Mouse (Mus musculus): ENCODE measurements around the gene Atp5j. TPM values are rescaled to one million over a fixed set of nuclear protein-coding genes. Genes with fewer than 3 reads are reported as not detected.
A peak's percentile ranks its signal among the peaks of the same experiment; 100 is the strongest.

The Atp5j gene
- total RNA-seq (2021): 100 to 1,000 TPM; 351 to 367 TPM
- long read RNA-seq, experiment 1, transcript Atp5j-202 (6 exons, 742 nt): minor isoform, 5 of 341 reads
- long read RNA-seq, experiment 1, transcript Atp5j-201 (5 exons, 809 nt): major isoform, 44 of 341 reads
- long read RNA-seq, experiment 1, partial matches to known transcripts: 257 of 341 reads
- long read RNA-seq, experiment 1, other reads (novel, unspliced or antisense): 30 of 341 reads
- long read RNA-seq, experiment 2, transcript Atp5j-201 (5 exons, 809 nt): major isoform, 32 of 240 reads
- long read RNA-seq, experiment 2, transcript Atp5j-202 (6 exons, 742 nt): minor isoform, 6 of 240 reads
- long read RNA-seq, experiment 2, partial matches to known transcripts: 161 of 240 reads
- long read RNA-seq, experiment 2, other reads (novel, unspliced or antisense): 36 of 240 reads

DNA sequence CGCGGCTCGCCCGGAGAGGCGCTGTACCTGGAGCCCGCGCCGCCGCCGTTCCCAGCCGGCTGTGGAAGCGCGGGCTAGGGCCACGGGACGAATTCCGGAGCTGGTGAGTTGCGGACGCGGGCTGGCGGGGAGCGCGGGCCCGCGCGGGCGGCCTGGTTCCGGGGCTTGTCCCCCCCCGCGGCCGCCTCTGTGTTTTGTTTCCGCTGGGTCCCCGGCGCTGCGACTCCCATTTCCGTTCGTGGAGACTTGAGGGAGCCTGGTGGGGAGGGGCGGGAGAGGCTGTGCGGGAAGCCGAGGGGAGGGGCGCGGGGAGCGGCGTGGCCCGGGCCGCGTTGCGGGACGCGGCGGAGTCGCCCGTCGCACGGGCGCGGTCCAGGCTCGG lies at the start of gene Atp5j:
Atp5j (minus strand) TSS at position 185 of the 382 bp plus-strand sequence.
- intact Hi-C loops (cut with DNase I): no loop called here
- DNase-seq (ENCODE audit: low spot score in 2 of 2): peak; percentile 79 to 86

GRCm38 (mm10) chr16:84884572-84884971 lies 49.1 kb upstream of the Atp5j start:
- DNase-seq (ENCODE audit: low spot score in 2 of 2): no peak
- intact Hi-C loops (cut with DNase I): no loop called here

DNA sequence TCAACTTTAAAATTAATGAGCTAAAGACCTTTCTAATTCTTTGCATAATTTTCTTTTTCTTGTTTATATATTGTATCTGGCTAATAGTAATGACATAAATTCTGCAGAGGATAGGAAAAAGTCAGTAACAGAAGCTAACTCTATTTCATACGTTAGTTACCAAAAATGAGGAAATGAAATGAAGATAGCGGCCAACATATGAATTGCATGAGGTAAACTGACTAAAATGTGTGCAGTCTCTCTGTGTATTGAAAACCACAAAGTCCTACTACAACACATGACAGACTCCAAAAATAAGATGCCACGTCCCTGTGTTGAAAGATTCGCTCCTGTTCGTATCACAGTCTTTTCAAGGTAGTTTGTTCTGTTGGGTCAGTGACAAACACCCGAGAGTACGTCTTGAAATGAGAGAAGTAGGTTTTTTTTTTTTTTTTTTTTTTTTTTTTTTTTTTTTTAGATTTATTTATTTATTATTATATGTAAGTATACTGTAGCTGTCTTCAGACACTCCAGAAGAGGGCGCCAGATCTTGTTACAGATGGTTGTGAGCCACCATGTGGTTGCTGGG lies 46.4 kb upstream of the Atp5j start:
- no peak for DNase-seq (ENCODE audit: low spot score in 2 of 2)
- intact Hi-C loops (cut with DNase I): no loop called here

DNA sequence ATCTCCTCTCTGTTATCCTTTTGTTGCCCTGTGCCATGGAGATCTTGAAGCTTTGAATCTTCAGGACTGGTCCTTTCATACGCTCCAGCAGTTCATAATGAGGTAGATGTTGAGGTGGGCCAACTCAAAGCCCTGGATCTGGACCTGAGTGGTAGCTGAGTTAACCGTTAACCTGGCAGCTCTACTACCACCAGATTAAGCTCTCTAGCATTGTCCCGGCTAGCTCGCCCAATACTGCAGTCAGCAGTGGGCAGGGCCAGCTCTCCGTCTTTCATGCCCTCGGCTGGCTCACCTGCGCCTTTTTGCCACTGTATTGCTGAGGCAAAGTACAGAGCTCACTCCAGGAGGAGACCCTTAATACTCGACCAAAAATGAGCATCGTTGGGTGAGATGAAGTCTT lies 45.7 kb upstream of the Atp5j start:
- intact Hi-C loops (cut with DNase I): no loop called here
- no peak for DNase-seq (ENCODE audit: low spot score in 2 of 2)

- peak; percentile 57 to 73 for DNase-seq (ENCODE audit: low spot score in 2 of 2)
- intact Hi-C loops (cut with DNase I): loop anchor here (10.0 kb wide), 1 partner anchor 796 kb away; no protein-coding TSS in a partner anchor
Measured at GRCm38 (mm10) chr16:84879146-84879545, 43.7 kb upstream of the Atp5j start.

DNA sequence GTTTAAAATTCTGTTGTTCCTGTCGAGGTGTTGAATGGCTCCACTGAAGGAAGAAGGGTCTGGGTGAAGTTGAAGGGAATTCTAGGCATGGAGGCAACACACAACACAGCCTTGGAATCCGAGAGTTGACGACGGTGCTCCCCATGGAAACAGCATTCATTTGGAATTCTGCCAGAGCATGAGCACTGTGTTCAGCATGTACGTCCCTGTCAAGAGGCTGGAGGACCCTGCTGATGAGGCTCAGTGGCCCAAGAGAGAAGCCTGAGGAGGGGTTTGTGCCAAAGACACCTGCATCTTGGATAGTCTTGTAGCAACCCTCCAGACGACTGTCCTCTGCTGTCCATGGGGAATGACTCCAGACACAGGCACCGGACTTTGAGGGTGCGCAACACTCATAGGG lies 40.7 kb upstream of the Atp5j start:
- intact Hi-C loops (cut with DNase I): loop anchor here (10.0 kb wide), 1 partner anchor 799 kb away; no protein-coding TSS in a partner anchor
- peak; percentile 15 to 49 for DNase-seq (ENCODE audit: low spot score in 2 of 2)

DNA sequence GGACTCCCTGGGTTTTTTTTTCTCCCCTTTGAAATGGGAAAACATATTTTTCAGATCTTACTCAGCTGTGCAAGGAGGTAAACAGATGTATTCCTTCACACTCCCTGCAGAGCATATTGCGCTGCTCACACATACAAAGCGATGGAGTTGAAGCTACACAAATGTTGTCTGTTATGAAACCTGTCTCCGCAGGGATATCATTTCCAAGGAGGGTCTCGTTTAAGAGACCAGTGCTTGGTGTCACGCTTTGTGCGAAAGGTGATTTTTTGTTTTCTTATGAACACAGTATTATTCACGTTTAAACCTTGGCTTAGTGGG lies 40.3 kb upstream of the Atp5j start:
- DNase-seq (ENCODE audit: low spot score in 2 of 2): peak; percentile 28 to 36
- intact Hi-C loops (cut with DNase I): loop anchor here (10.0 kb wide), 1 partner anchor 799 kb away; no protein-coding TSS in a partner anchor

- DNase-seq (ENCODE audit: low spot score in 2 of 2): peak; percentile 42 to 43
- intact Hi-C loops (cut with DNase I): loop anchor here (10.0 kb wide), 1 partner anchor 800 kb away; no protein-coding TSS in a partner anchor
Measured at GRCm38 (mm10) chr16:84875012-84875717, 39.7 kb upstream of the Atp5j start.

DNA sequence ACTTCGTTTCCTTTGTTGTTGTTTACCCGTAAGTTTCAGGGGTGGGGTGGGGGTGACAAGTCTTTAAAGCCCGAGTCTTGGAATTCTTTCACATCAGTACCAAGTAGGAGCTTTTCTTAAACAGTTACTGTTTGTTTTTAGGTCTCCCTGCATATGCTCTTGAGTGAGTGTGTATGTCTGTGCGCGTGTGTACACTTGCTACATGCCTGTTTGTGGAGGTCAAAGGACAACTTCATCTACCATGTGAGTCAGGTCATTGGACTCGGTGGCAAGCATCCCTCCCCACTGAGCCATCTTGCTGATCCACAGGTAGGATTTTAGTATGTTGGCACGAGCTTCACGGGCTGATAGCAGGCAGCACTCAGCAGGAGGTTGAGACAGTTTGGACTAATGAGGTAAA lies 38.4 kb upstream of the Atp5j start:
- intact Hi-C loops (cut with DNase I): loop anchor here (10.0 kb wide), 1 partner anchor 801 kb away; no protein-coding TSS in a partner anchor
- DNase-seq (ENCODE audit: low spot score in 2 of 2): no peak

GRCm38 (mm10) chr16:84864656-84865055 lies 29.2 kb upstream of the Atp5j start:
- DNase-seq (ENCODE audit: low spot score in 2 of 2): no peak
- intact Hi-C loops (cut with DNase I): no loop called here

DNA sequence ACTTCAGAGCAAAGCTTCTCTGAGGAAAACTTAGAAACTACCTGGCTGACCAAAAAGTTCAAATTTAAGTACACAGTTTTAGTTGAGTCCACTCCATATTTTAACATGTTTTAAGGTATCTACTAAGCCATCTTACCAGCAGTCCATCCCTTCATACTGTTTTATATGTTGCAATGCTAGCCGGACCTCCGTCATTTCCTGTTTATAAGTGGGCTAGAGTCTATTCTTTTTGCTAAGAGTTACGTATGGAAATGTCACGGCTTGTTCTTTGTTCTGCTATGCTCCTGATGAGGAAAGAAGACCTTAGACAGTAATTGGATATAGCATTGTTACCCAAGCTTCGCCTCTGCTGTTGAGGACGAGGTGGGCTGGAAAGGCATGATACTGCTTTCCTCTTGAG lies 18.1 kb upstream of the Atp5j start:
- DNase-seq (ENCODE audit: low spot score in 2 of 2): no peak
- intact Hi-C loops (cut with DNase I): no loop called here

GRCm38 (mm10) chr16:84838576-84838975 lies 3.2 kb upstream of the Atp5j start:
- no peak for DNase-seq (ENCODE audit: low spot score in 2 of 2)
- intact Hi-C loops (cut with DNase I): no loop called here

DNA sequence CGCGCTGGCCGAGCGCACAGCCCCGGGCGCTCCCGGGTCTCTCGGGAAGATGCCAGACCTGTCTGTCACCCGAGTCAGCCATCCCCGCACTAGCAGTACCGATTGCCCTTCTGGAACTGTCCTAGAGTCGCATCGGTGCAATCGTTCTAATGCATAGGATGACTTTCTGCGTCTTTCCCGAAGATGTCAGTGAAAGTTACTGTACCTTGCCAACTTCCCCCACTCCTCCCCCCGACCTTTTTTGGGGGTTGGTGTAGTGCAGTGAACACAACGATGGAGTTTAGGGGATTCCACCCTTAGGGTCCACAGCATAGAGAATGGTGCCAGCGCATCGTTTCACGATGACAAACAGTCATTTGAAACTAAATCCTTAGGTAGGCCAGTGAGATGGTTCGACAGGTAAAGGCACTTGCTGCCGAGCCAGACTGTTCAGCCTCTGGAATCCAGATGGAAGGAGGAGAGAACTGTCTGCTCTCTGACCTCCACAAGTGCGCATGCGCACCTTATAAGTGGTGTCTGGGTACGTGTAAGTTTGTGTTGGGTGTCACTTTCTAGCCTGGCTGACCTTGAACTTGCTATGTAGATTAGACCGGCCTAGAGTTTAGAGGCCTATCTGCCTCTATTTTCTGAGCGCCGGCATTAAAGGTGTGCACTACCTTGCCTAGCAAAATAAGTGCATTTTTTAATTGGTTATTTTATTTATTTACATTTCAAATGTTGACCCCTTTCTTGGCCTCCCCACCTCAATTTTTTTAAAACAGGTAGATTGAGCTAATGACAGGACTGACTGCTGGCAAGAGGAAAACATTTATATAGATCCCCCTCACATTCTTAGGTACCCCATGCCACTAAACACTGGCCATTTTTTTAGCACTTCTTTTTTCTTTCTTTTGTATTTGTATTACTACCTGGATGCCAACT lies 658 bp upstream of the Atp5j start:
- intact Hi-C loops (cut with DNase I): no loop called here
- DNase-seq (ENCODE audit: low spot score in 2 of 2): peak; percentile 28

DNA sequence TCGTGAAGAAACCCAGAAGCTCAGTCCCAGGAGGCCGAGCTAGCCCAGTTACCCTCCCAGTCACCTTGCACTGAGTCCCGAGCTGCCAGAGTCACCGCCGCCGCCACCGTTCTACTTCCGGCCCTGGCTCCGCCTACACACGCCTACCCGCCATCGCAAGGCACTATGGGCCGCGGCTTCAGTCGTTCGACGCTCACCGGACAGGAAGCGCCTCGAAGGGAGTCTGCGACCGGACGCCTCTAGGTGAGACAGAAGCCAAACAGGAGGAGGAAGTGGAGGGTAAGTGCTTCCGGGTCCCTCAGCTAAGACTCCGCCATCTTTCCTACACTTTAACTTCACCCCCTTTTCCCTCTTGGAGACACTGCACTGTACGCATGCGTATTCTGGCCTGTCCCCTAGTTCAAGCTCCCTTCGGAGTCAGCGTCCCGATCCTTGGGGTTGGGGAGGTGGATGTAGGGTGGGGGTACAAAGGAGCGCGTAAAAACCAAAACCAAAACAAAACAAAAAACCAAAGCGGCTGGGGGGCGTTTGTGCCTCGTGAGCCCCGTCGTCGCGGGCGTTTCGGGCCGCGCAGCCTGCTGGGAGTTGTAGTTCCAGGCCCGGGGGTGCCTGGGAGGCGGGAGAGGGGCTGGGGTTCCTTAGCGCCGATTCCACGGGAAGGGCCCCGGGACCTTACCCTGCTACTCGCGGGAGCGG lies 532 bp downstream of the Atp5j start, which contains the start of gene Gabpa:
Gabpa (plus strand) TSS at position 181 of the 696 bp plus-strand sequence.
- peak; percentile 92 to 97 for DNase-seq (ENCODE audit: low spot score in 2 of 2)
- intact Hi-C loops (cut with DNase I): loop anchor here (1.0 kb wide), 1 partner anchor 100 kb away; the partner anchor contains the start of gene Mrpl39

GRCm38 (mm10) chr16:84834344-84834743 lies 1.1 kb downstream of the Atp5j start:
- DNase-seq (ENCODE audit: low spot score in 2 of 2): no peak
- intact Hi-C loops (cut with DNase I): loop anchor here (1.0 kb wide), 1 partner anchor 99 kb away; the partner anchor contains the start of gene Mrpl39

DNA sequence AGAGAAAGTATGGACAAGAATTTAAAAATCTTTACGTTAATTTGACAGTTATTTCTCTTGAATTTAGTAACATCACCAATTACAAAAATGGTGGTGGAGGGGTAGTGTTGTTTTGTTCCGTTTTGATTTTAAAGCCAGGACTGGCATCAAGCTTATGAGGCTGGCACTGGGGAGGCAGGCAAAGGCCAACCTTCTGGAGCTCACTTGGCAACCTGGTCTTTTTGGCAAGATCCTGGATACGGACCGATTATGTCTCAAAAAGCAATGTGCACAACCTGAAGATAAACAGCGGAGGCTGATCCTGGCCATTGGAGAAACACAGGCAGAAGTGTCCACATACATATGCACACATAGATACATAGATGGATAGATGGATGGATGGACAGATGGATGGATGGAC lies 2.7 kb downstream of the Atp5j start:
- intact Hi-C loops (cut with DNase I): no loop called here
- DNase-seq (ENCODE audit: low spot score in 2 of 2): no peak

DNA sequence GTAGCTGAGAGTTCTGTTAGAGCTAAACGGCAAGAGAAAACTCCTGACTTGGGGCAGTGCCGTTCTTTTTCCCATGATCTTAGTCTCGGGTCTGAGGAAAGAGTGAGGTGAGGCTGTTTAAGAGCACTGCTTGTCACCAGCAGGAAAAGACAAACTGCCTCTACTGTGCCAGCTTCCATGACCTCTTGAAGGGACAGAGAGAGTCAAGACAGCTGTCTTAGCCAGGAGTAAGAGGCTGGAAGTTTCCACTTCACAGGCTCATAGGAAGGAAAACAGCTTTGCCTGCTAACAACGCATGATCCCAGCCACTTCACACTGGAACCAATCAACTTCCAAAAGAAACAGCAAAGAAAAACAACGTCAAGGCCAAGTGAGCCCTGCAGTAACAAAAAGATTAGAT lies 3.7 kb downstream of the Atp5j start:
- no peak for DNase-seq (ENCODE audit: low spot score in 2 of 2)
- intact Hi-C loops (cut with DNase I): no loop called here

DNA sequence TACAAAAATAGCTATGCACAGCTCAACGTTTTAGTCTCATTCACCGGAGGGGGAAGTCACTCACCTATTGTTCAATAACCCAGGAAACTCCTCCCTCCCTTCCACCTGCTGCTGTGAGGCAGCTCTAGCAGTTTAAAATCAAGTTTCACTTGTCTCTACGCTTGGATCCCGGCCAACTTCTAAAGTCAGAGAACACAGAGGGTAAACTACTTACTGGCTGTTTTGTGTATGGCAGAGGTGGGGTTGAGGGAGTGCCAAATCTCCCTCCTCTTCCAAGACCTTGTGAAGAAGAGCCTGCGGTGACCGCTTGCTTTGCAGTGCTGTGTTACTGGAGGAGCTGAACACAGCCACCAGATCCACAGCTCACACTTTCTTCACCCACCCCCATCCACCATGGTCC lies 10.4 kb downstream of the Atp5j start:
- DNase-seq (ENCODE audit: low spot score in 2 of 2): no peak
- intact Hi-C loops (cut with DNase I): no loop called here

Data from left cerebral cortex, postnatal 14 days (tissue).